Mouse (Mus musculus) fat pad, adult 2 months (tissue): Measurements from ENCODE around the gene Elf5.

Experiments used
- DNase-seq: peaks from one replicate; pipeline ENCODE4 v3.0.0-alpha.2; 2011; ENCODE audit warnings: low read depth, low spot score; ENCODE audit errors: extremely low read depth

Elf5 gene

DNA sequence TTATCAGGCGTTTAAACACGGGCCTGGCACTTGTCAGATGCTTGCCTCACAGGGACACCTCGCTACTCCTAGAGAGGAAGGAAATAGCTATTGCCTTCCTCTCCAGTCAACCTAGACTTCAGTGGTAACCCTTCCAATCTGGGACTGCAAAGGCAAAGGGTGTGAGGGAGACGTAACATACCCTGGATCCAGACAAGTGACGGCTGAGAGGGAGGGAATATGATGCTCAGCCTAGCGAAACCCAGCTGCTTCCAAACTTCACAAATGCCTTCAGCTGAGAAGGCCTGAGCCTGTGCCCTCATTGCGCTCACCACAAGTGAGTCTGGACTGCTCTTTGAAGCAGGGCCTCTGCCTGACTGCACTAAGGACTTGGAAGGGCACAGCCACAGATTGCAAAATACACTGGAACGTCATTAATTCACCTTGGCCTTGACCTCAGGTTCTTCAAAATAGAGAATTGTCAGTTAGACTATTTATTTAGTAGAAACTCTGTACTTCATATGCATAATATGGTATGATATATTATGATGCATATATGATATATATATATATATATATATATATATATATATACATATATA lies 21.3 kb downstream of the Elf5 start:
- DNase-seq: no peak

DNA sequence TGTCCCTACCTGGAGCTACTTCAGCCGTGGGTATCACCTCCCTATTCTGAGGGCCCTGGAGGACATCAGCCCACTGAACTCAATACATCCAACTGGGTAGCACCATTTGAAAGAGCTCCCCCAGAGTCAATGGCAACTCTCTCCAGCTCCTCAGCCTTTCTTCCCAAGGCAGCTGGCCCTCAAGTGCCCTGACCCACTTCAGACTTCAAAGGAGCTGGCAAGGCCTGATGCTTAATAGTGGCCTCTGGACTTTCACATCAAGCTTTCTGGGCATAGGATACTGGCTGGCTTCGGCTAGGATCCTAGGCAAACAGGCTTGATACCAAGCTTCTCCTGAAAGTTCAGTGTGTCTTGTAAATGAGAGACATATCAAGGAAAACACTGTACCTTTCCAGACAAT lies 23.6 kb downstream of the Elf5 start:
- DNase-seq: no peak

DNA sequence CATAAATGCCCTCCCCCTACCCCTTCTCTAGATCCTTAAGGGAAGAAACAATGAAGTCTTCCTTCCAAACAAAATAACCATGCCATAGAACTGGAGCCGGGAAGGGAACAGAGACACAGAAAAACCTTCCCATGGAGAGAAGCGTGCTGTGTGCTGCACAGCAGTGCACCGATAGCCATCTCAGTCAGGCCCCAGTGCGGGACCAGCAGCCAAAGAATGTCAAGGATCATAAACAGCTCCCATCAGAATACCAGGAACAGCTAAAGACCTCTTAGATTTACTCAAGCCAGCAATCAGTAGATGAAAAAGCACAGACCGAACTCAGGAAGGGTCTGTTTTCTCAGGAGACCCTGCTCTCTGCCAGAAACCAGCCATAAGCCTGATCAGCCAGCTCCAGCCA lies 25.0 kb downstream of the Elf5 start:
- no peak for DNase-seq

DNA sequence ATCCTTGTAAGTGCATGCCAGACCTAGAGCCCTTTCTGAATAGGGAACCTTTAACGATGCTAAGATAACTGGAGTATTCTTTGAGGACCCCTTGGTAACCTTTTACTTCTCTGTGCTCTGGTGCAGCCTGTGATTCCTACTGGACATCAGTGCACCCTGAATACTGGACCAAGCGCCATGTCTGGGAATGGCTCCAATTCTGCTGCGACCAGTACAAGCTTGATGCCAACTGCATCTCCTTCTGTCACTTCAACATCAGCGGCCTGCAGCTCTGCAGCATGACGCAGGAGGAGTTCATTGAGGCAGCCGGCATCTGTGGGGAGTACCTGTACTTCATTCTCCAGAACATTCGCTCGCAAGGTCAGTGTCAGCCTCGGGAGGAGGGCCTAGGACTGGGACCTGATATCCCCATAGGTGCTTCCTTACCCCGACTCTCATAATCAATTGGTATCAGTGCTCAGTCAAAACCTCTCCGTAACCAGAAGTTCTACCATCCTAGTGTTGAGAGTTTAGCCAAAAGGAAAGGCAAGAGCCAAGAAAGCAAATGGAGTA lies 27.7 kb downstream of the Elf5 start:
- DNase-seq: no peak

DNA sequence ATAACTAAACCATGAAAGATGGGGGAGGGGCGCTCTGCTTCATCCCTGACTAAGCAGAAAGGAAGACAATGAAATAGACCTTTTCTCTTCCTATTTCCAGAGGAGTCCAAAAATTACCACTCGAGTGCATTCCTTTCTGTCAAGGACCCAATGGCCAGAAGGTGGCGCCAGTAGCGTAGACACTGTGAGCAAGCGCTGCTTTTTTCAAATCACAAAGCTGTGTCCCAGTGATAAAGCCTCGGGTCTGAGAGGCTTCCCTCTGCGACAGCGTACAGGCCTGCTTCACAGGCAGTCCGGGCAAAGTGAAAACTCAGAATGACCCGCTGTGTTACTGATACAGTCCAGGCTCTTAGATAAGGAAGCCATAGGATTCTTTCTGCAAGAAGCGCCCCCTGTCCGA lies 28.2 kb downstream of the Elf5 start:
- DNase-seq: no peak

DNA sequence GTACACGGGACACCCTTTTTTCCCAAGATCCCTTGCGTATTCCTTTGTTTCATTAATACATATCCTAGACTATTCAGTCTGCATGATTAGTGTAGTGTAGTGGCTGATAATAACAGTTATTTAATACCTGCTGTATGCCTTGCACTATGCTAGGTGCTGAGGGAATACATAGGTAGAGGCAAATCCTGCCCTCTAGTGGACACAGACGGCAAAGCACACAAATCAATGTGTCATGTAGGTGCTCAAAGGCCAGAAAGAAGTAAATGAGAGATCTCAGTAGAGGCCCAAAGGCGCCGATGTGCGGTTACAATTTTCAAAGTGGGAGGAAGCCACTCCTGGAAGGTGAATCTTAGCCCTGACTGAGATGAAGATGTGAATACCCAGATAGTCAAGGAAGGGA lies 34.3 kb downstream of the Elf5 start:
- DNase-seq: no peak

DNA sequence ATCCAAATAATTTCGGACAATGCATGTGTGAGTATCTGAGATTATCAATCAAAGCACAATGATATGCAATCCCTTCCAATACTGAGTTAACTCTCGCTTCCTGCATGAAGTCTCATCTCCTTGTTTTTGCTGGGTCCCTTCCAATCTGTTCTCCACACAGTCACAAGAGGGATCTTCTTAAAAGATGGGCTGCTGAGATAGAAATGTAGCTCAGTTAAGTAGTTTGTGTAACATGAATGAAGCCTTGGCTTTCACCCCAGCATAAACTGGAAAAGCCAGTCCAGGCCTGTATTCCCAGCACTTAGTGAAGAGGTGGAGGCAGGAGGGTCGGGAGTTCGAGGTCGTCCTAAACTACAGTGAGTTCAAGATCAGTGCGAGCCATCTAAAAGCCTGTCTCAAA lies 34.8 kb downstream of the Elf5 start:
- peak; percentile 94 for DNase-seq

DNA sequence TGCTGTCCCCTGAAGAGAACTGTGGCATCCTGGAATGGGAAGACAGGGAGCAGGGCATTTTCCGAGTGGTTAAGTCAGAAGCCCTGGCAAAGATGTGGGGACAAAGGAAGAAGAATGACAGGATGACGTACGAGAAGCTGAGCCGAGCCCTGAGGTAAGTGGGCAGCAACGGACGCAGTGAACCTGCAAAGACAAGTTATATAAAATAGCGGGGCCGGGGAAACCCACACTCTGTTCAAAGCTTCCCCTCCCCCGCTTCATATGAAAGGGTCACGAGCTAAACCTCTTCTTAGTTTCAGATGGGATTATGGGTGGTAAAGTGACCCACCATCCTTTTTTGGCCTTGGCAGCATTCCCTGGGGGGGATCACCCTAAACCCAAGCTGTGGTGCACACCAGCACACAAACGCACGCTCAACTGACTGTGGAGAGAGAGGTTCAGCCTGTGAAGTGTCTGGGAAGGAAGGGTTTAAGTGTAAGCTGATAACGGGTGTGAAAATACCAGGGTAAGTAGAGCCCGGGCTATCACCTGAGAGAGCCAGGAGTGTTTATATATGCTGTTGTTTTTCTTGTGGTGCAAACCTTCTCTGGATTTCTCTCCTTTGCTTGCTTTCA lies 37.6 kb downstream of the Elf5 start:
- no peak for DNase-seq

DNA sequence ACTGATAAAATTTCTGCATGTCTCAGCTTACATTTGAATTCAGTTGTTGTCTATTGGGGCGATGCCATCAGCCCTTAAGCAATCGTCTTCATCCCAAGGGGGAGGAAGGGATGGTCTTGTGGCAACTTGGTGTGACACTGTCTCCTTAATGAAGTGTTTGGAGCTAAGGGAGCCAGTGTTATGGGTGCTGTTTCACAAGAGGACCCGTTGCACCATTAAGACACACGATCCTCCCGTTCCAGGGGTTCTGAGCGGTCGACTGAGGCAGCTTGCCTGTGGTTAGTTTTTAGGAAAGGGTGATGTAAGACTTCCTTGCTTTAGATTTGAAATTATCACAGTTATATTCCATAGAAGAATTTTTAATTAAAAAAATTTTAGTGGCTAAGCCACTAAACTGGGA lies 38.3 kb downstream of the Elf5 start:
- no peak for DNase-seq

DNA sequence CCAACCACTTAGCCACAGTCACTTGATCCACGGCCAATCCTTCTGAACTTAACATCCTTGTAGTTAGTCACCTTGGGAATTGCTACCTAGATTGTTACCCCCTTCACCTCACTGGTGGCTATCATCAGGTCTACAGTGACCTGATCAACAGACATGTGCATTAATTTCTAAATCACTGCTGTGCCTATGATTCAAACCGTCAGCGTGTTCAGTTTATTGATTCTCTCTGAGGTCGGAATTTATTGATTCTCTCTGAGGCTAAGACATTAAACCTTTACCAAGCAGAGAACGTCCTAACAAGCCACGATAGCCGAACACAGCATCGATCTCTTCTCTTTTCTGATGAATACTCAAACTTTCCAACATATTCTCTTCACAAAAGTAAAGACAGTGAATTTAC lies 38.8 kb downstream of the Elf5 start:
- no peak for DNase-seq

DNA sequence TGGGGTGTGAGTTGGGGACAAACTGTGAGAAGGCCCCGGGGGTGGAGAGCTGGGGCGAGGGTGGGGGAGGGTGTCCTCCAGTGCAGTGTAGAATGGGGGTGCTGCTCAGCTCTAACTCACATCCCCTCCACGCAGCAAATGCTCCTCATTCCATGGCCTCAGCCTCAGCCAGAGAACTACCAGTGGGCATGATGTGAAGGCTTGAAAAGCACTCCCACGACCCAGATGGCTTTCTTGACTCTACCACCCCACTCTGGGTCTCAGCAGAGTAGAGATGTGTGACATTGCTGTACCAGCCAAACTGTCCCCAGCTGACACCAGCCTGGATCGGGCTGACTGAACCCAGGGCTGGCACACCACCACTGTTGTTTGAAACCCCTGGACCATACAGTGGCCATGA lies 41.1 kb downstream of the Elf5 start:
- no peak for DNase-seq

DNA sequence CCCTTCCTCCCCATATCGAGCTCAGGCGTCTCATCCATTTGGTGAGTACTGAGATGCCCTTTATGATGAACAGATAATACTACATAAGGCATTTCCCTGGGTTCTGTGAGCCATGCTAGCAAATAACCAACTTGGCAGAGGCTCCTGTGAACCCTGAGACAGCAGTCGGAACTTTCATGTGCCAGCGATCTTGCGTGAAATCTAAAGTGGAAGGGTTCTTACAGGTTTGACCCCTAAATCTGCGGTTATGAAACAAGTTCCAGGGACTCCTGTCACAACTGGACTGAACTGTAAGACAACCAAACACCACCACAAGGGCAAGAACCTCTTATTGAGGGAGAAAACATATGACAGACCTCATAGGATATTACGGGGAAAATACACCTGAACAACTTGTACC lies 44.3 kb downstream of the Elf5 start:
- no peak for DNase-seq

DNA sequence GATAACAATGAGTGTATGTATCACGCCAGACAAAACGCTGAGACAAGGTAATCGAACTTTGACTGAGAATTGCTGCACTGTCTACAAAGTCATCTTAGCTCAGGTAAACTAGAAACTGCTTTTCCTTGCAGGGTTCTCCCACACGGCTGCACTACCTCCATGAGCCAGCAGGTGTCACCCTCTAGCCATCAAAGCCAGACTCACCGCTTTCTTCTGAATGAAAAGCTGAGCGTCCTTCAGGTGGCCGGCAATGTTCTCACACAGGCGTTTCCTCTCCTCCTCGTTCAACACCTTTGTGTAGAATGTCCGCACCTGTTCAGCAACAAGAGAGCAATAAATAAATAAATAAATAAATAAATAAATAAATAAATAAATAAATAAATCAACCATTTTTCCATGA lies 45.2 kb downstream of the Elf5 start:
- no peak for DNase-seq

DNA sequence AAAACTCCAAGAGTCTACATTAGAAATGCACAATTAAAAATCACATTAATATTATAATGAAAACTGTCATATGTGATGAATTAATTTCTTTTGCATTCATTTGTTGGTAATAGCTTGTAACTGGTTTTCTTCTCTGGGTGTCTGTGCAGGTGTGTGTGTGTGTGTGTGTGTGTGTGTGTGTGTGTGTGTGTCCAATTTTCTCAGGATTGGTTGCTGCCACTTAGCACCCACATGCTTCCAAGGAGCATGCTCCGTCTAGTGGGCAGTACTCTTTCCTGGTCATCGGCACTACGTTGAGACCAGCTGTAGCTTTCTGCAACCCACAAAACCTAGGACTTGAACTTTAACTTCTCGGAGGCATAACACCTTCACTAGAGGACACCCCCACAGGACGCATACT lies 45.6 kb downstream of the Elf5 start:
- no peak for DNase-seq

DNA sequence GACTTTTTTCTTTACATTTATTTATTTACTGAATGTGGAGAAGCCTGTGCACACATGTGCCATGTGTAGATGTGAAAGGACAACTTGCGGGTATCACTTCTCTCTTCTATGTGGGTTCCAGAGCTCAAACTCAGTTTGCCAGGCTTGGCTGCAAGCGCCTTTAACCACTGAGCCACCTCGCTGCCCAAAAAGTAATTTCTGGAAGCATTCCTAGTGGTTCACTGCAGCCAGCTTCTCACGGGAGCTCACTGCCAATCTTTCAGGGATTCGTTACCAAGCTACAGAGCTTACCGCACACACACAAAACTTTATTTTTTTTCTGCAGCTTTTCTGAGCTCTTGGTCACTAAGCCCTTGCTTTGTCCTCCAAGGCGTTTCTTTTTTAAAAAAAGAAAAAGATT lies 46.1 kb downstream of the Elf5 start:
- no peak for DNase-seq

DNA sequence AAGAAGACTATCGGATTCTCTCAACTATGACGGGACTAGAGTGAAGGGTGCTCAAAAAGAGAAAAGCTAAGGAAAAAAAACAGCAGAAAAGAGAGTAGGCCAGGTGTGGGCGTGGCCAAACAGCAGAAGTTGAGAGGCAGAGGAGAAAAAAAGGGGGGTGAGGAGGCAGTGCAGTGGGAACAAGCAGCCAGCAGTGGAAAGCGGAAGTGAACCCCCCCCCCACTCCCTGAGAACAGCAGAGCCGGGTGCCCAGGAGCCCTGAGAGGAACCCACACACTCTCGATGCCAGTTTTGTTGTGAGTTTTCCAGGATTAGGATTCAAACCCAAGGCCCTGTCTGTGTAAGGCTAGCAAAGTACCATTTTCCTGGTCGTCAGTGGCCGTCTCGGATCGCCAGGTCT lies 47.6 kb downstream of the Elf5 start:
- no peak for DNase-seq

DNA sequence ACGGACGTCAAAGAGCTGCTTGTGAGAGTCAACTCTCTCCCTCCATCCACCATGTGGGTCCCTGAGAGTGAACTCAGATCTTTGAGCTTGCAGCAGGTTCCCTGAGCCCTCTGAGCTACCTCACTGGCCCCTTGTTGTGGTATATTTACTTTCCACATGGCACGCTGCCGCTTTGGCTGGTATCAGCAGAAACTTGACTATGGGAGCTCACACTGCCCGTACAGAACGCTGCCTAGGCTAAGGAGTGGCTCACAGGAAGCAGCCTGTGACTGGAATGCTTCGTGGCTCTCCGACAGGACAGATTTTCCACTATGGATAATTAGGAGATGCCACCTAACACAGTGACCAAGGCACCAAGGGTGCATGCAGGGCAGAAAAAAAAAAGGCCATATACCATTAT lies 49.7 kb downstream of the Elf5 start:
- DNase-seq: no peak

DNA sequence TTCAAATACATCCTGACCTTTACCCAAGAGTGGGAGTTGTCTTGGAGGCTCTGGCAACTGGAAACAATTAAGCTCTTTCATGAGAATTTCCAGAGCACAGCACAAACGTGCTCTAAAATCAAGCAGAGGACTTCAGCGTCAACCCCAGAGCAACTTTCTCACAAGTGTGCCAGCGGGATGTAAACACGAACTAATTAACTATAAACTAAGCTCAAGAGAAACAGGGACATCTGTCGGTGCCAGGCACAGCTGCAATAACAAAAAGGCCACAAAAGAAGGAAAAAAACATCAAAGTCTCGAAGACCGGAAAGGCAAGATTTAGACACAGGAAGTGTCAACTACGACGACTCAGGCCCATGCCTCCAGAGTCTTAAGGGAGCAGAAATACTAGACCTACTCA lies 50.3 kb downstream of the Elf5 start:
- DNase-seq: no peak

DNA sequence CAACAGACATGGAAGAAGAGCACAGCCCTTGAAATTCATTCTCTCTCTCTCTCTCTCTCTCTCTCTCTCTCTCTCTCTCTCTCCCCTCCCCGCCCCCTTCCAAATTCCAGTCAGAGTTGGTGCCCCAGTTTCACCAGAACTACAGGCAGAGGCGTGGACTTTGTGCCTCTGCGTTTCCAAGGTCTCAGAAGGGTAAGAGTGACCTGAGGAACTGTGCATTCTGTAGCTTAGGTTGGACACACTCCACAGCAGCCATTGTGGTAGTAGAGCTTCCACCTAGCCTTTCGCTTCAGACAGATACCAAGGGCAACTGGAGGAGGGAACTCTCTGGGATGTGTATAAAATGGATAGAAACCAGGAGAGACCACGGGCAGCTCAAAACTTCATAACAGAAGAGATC lies 51.3 kb downstream of the Elf5 start:
- no peak for DNase-seq

DNA sequence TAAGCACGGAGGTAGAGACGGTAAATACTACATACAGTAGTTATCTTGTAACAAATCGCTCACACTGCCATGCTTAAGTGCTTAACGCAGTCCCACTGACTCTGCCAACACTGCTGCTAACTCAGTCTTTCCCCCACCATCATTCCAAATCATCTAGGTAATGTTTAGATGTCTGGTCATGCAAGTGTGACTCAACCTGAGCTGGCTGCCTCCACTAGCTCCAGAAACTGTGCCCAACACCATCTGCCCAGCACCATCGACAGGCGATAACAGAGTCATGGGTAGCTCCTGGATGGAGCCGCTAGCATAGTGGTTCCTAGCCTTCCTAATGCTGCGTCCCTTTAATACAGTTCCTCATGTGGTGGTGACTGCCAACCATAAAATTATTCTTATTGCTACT lies 53.0 kb downstream of the Elf5 start:
- DNase-seq: no peak

DNA sequence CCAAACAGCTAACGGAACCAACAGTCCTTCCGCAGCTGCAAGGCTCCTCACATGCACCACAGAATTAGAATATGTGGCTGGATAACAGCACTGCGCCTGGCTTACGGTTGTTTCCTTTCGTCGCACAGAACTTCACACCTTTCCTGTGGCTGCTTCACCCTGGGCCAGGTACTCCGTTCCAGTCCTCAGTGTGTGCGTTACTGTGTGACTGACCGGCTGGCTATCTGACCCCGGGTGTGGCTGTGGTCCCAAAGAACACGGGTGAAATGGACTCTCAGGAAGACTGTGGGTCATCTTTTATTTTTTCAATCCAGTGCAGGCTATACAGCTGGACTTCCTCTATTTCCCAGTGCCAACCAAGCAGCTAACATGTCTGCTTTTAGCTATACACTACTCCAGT lies 53.9 kb downstream of the Elf5 start:
- DNase-seq: no peak

DNA sequence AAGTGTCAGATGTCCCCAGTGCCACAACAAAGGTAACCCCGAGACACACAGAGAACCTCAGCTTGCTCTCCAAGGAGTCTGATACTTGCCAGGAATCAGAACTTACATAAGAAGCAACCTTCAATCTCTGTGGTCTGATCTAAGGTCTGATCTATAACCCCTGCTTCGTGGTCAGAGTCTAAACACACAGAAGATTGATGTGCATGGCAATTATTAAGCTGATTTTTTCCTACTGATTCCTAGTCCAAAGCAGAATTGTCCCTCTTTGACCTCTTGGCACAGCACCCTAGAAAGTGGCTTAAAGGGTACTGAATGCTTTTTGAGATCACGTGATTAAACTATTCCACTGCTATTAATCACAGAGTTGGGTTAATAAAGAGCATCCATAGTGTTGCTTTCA lies 54.8 kb downstream of the Elf5 start:
- no peak for DNase-seq

DNA sequence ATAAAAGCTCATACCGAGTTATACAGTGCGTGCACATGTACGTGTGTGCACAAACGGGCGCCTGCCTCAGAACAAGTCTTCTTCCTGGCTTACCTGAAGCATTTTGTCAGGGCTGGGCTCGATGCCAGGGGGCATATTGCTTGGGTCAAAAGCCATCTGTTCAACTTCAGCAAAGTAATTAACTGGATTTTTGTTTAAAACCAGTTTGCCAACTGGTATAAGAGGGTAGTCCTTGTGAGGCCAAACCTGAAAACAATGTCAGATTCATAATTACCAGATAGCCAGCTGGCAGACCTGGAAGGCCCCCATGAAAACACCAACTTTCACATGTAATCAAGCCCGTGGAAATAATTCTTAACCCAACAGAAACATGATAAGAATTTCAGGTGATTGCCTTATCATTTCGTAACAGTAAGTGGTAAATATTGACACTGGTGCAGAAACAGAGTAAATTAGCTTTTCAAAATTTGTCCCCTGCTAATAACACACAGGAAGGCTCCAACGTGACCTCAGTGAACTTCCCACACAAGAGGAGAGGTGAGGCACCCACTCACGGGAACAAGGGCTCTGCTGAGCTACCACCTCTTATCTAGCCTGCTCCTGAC lies 55.6 kb downstream of the Elf5 start:
- no peak for DNase-seq
